In genomic region chr8:123406786-123407185, GRCm38 (mm10) we compare ENCODE assay signal across 10 mouse cellular contexts. TPM values are rescaled to one million over a fixed set of nuclear protein-coding genes. Genes with fewer than 3 reads are reported as not detected.
DNase-seq lines count a peak whose midpoint lies in the region; ATAC-seq and TF ChIP-seq lines count a peak whose summit lies in the region.
"Had no signal": no experiment of that assay in that cellular context is flagged by ENCODE, and none has a peak within 500 bp of the region (broad histone marks: within the 10 kb centered on the region; RNA-seq: fewer than 3 reads in every experiment).

Gene Mc1r (plus strand): TSS chr8:123407107.

- ATAC-seq in forebrain, embryonic 13.5 days, result no peak
- ATAC-seq in heart, embryonic 13.5 days (ENCODE audit: extremely low read depth, insufficient number of reproducible peaks, low FRiP score, low TSS enrichment), result no peak
- ATAC-seq in megakaryocyte progenitor cell, adult 5-6 weeks (replicated peaks; ENCODE audit: poor library complexity), result peak; percentile 54
- ATAC-seq: Patski had no signal

- TF ChIP-seq POLR2A in MEL (IDR thresholded peaks at IDR 0.05; ENCODE audit: control insufficient read depth in 1 of 2, insufficient read depth in 1 of 2, low read depth in 1 of 2, low read length in 2 of 2, poor library complexity in 1 of 2), result no peak
- no peak for TF ChIP-seq POLR2A in small intestine, adult 2 months (IDR thresholded peaks at IDR 0.05; ENCODE audit: low read depth, low read length)

- TF ChIP-seq EP300 in MEL (IDR thresholded peaks at IDR 0.05; ENCODE audit: low read depth in 1 of 2, low read length in 2 of 2), result no peak

- H3K4me1 ChIP-seq in forebrain, embryonic 10.5 days, result peaks cover 54% of the 10 kb centered on the region
- peaks cover 32% of the 10 kb centered on the region for H3K4me1 ChIP-seq in forebrain, embryonic 13.5 days
- H3K4me1 ChIP-seq in MEL (ENCODE audit: control insufficient read depth in 1 of 2, insufficient read depth in 2 of 2, low read length in 2 of 2), result peaks cover 2 to 43% of the 10 kb centered on the region in 2 experiments
- peaks cover 50% of the 10 kb centered on the region for H3K4me1 ChIP-seq in heart, embryonic 13.5 days
- H3K4me1 ChIP-seq in small intestine, adult 2 months (ENCODE audit: control insufficient read depth, insufficient read depth, insufficient read length, low read length), result peaks cover 4% of the 10 kb centered on the region

- H3K36me3 ChIP-seq in forebrain, embryonic 10.5 days (replicated peaks), result peaks cover 18% of the 10 kb centered on the region
- H3K36me3 ChIP-seq in forebrain, embryonic 13.5 days (ENCODE audit: poor library complexity, severe bottlenecking), result peaks cover 17% of the 10 kb centered on the region
- H3K36me3 ChIP-seq in MEL (ENCODE audit: control insufficient read depth in 1 of 2, insufficient read depth in 2 of 2, low read length in 2 of 2), result peaks cover 0 to 32% of the 10 kb centered on the region in 2 experiments; a peak in 2 of 4 replicates
- H3K36me3 ChIP-seq in heart, embryonic 13.5 days, result peaks cover 18% of the 10 kb centered on the region
- 0 out of 2 replicates have a peak, but pooled peaks cover 4% of the 10 kb centered on the region for H3K36me3 ChIP-seq in small intestine, adult 2 months (ENCODE audit: control insufficient read depth, insufficient read depth, low read length)

- H3K4me2 ChIP-seq in forebrain, embryonic 13.5 days, result no peak within 1 kb of the TSS
- H3K4me2 ChIP-seq in heart, embryonic 13.5 days, result peak within 1 kb of the TSS; percentile 24; the same call in 1 of the 2 replicates
- H3K4me2 ChIP-seq: limb, embryonic 15.5 days had no signal

- peak; percentile 69 for DNase-seq in forebrain, embryonic 10.5 days (ENCODE audit: extremely low spot score, low spot score)
- DNase-seq in MEL (ENCODE audit: low read depth, low spot score), result peak; percentile 84
- peak; percentile 86 to 90 for DNase-seq in cerebellum, postnatal 10 days
- peak; percentile 63 to 76 for DNase-seq in layer of hippocampus, postnatal 25 days (ENCODE audit: extremely low spot score in 1 of 2, low spot score in 1 of 2)

- no peaks in the 10 kb centered on the region for H3K9me3 ChIP-seq in forebrain, embryonic 10.5 days
- no peaks in the 10 kb centered on the region for H3K9me3 ChIP-seq in forebrain, embryonic 13.5 days (replicated peaks)
- no peaks in the 10 kb centered on the region for H3K9me3 ChIP-seq in MEL (replicated peaks; ENCODE audit: insufficient read depth, low read length)
- no peaks in the 10 kb centered on the region for H3K9me3 ChIP-seq in heart, embryonic 13.5 days
- H3K9me3 ChIP-seq: limb, embryonic 15.5 days had no signal

- TF ChIP-seq CTCF in MEL (IDR thresholded peaks at IDR 0.05 in 2 of 3, conservative IDR thresholded peaks at IDR 0.05 in 1 of 3; ENCODE audit: control insufficient read depth in 1 of 3, insufficient read depth in 1 of 3, low read depth in 2 of 3, low read length in 3 of 3, poor library complexity in 1 of 3, severe bottlenecking in 1 of 3), result peak; percentile 79 to 92 (median 90)
- TF ChIP-seq CTCF in small intestine, adult 2 months (IDR thresholded peaks at IDR 0.05; ENCODE audit: extremely low read depth, insufficient read length, insufficient replicate concordance, low read depth, low read length), result peak; percentile 91

- peaks cover 43% of the 10 kb centered on the region for H3K27me3 ChIP-seq in forebrain, embryonic 10.5 days (ENCODE audit: poor library complexity, severe bottlenecking)
- no peaks in the 10 kb centered on the region for H3K27me3 ChIP-seq in forebrain, embryonic 13.5 days
- H3K27me3 ChIP-seq in MEL (ENCODE audit: control insufficient read depth in 1 of 2, insufficient read depth in 2 of 2, low read length in 2 of 2), result no peaks in the 10 kb centered on the region
- H3K27me3 ChIP-seq in heart, embryonic 13.5 days (replicated peaks), result peaks cover 36% of the 10 kb centered on the region
- H3K27me3 ChIP-seq in small intestine, adult 2 months (ENCODE audit: control insufficient read depth, insufficient read depth, low read length), result peaks cover 22% of the 10 kb centered on the region
- H3K27me3 ChIP-seq: Patski had no signal

- 0 out of 2 replicates have a peak within 1 kb of the TSS, but pooled peaks have one; percentile 63 for H3K27ac ChIP-seq in forebrain, embryonic 10.5 days
- no peak within 1 kb of the TSS for H3K27ac ChIP-seq in forebrain, embryonic 13.5 days
- H3K27ac ChIP-seq in MEL (ENCODE audit: control insufficient read depth, low read depth, low read length), result no peak within 1 kb of the TSS
- no peak within 1 kb of the TSS for H3K27ac ChIP-seq in heart, embryonic 13.5 days (replicated peaks)
- H3K27ac ChIP-seq in small intestine, adult 2 months (ENCODE audit: insufficient read depth, low read depth, low read length), result no peak within 1 kb of the TSS
- H3K27ac ChIP-seq: limb, embryonic 15.5 days had no signal

- 7% methylated on average over 4 of the region's 4 CpGs for WGBS in forebrain, embryonic 10.5 days
- WGBS in forebrain, embryonic 13.5 days, result 6% methylated on average over 4 of the region's 4 CpGs
- WGBS in heart, embryonic 13.5 days, result 8% methylated on average over 4 of the region's 4 CpGs
- 8% methylated on average over 4 of the region's 4 CpGs for WGBS in small intestine, adult 2 months

- H3K79me2 ChIP-seq in MEL (ENCODE audit: control insufficient read depth, insufficient read depth, low read length, poor library complexity), result no peaks in the 10 kb centered on the region

- no peak within 1 kb of the TSS for H3K9ac ChIP-seq in forebrain, embryonic 13.5 days
- peak within 1 kb of the TSS; percentile 46 for H3K9ac ChIP-seq in MEL (ENCODE audit: control insufficient read depth, low read depth, low read length, poor library complexity, severe bottlenecking)
- H3K9ac ChIP-seq in heart, embryonic 13.5 days, result no peak within 1 kb of the TSS
- H3K9ac ChIP-seq: limb, embryonic 15.5 days had no signal

- peak within 1 kb of the TSS; percentile 16; the same call in 1 of the 2 replicates for H3K4me3 ChIP-seq in forebrain, embryonic 10.5 days
- H3K4me3 ChIP-seq in forebrain, embryonic 13.5 days, result no peak within 1 kb of the TSS
- peak within 1 kb of the TSS; percentile 23 to 53; a peak in 1 of 4 replicates for H3K4me3 ChIP-seq in MEL (ENCODE audit: control insufficient read depth in 1 of 2, insufficient read depth in 1 of 2, low read depth in 2 of 2, low read length in 2 of 2)
- no peak within 1 kb of the TSS for H3K4me3 ChIP-seq in heart, embryonic 13.5 days
- H3K4me3 ChIP-seq in small intestine, adult 2 months (ENCODE audit: low read depth, low read length), result no peak within 1 kb of the TSS
- H3K4me3 ChIP-seq: limb, embryonic 15.5 days had no signal

- peak; percentile 17; the same call in 1 of the 2 replicates for TF ChIP-seq RAD21 in MEL (IDR thresholded peaks at IDR 0.05; ENCODE audit: low read depth, low read length)

TF ChIP-seq in MEL, 35 proteins besides CTCF, POLR2A, EP300 and RAD21:
- TF ChIP-seq USF1 (IDR thresholded peaks at IDR 0.05; ENCODE audit: low read depth, low read length), result peak; percentile 85
- no peak for TF ChIP-seq TAL1 (IDR thresholded peaks at IDR 0.05; ENCODE audit: low read length)
- no peak for TF ChIP-seq GATA1 (IDR thresholded peaks at IDR 0.05; ENCODE audit: low read depth, low read length)
- 0 out of 2 replicates have a peak, but pooled peaks have one; percentile 21 for TF ChIP-seq TBP (IDR thresholded peaks at IDR 0.05; ENCODE audit: low read depth, low read length)
- no peak for TF ChIP-seq POLR2AphosphoS2 (IDR thresholded peaks at IDR 0.05; ENCODE audit: low read length)
- TF ChIP-seq ZKSCAN1 (IDR thresholded peaks at IDR 0.05; ENCODE audit: low read depth, low read length), result no peak
- TF ChIP-seq MYC (IDR thresholded peaks at IDR 0.05; ENCODE audit: low read depth, low read length), result peak; percentile 85
- 0 out of 2 replicates have a peak, but pooled peaks have one; percentile 38 for TF ChIP-seq NRF1 (IDR thresholded peaks at IDR 0.05; ENCODE audit: insufficient read depth, low read depth, low read length, poor library complexity, severe bottlenecking)
- peak; percentile 72 for TF ChIP-seq ELF1 (IDR thresholded peaks at IDR 0.05; ENCODE audit: low read depth, low read length)
- no peak for TF ChIP-seq ETS1 (IDR thresholded peaks at IDR 0.05; ENCODE audit: low read depth, low read length)

RNA-seq across cellular contexts. Expression of gene Mc1r, which starts in this region (rescaled TPM):
- 0.06 and 0.07 TPM in 2 replicates for polyA plus RNA-seq in forebrain, embryonic 10.5 days (2016; fragmentation: Nextera tagmentation; extraction: Ambion mirVana)
- polyA plus RNA-seq in forebrain, embryonic 13.5 days (2015; fragmentation: Nextera tagmentation; extraction: Ambion mirVana), result 0.15 and 0.27 TPM in 2 replicates
- 0.31 and 0.36 TPM in 2 replicates for total RNA-seq in MEL (2012; rRNA removed)
- polyA plus RNA-seq in MEL (2012; ENCODE audit: insufficient read depth in 1 of 2, insufficient read length in 2 of 2, low read depth in 1 of 2, low replicate concordance in 2 of 2, missing spikeins in 1 of 2), result under 1 TPM in 1 of 2 experiments, not detected in 1; 0.45 TPM
- not detected in 2 replicates for polyA plus RNA-seq in heart, embryonic 13.5 days (2015; fragmentation: Nextera tagmentation; extraction: Ambion mirVana)
- total RNA-seq in layer of hippocampus, postnatal 25 days (2021), result under 1 TPM in 1 of 2 experiments, not detected in 1; 0.10 TPM
- total RNA-seq in megakaryocyte progenitor cell, adult 5-6 weeks (2015), result not detected in 2 replicates
- 0.12 and 0.14 TPM in 2 replicates for total RNA-seq in megakaryocyte progenitor cell, adult 5-6 weeks (2017)
- not detected in 2 replicates for polyA plus RNA-seq in small intestine, adult 2 months (2012; rRNA removed)

Comparison
In these comparisons a context has a peak if more than half of its experiments do, and no peak if none do; other contexts are left out.
1. Peak in DNase-seq, H3K4me3 ChIP-seq and H3K27ac ChIP-seq in forebrain, embryonic 10.5 days; RNA of the gene not detected or under 1 TPM.
2. Peak in DNase-seq, H3K4me3 ChIP-seq and H3K9ac ChIP-seq in MEL; RNA of the gene not detected or under 1 TPM.
3. Peak in DNase-seq in layer of hippocampus, postnatal 25 days; RNA of the gene not detected or under 1 TPM.
4. Peak in ATAC-seq in megakaryocyte progenitor cell, adult 5-6 weeks; RNA of the gene not detected or under 1 TPM.